Mouse (Mus musculus) forebrain, postnatal 0 days (tissue): Measurements from ENCODE around the gene Plxna4. TPM values are rescaled to one million over a fixed set of nuclear protein-coding genes. Genes with fewer than 3 reads are reported as not detected.
A peak's percentile ranks its signal among the peaks of the same experiment; 100 is the strongest.

ENCODE experiments used
- ATAC-seq: fragments of 200-750 bp; cut with Nextera tagmentation; 2 replicates; pipeline ENCODE4 v1.8.0; 2017; ENCODE audit warnings: mild to moderate bottlenecking, moderate library complexity
- DNase-seq: peaks from one replicate; pipeline ENCODE4 v3.0.0-alpha.2; 2015
- H3K27ac ChIP-seq: fragments of 300-500 bp; sonication (generic); 2 replicates; pipeline ENCODE4 v1.5.1; 2014; ENCODE audit warnings: low read depth, mild to moderate bottlenecking, antibody characterized with exemption, low read length, moderate library complexity, mixed read lengths
- H3K27me3 ChIP-seq: fragments of 300-500 bp; sonication (generic); 2 replicates; pipeline ENCODE4 v1.6.1; 2014; ENCODE audit warnings: mild to moderate bottlenecking, low read length, mixed read lengths; ENCODE audit not compliant: insufficient read depth
- H3K36me3 ChIP-seq: fragments of 300-500 bp; sonication (generic); 2 replicates; pipeline ENCODE4 v1.6.1; 2014; ENCODE audit warnings: mild to moderate bottlenecking, moderate library complexity; ENCODE audit not compliant: insufficient read depth
- H3K4me1 ChIP-seq: fragments of 300-500 bp; sonication (generic); 2 replicates; pipeline ENCODE4 v1.6.1; 2014; ENCODE audit warnings: antibody characterized with exemption; ENCODE audit not compliant: insufficient read depth
- H3K4me2 ChIP-seq: fragments of 300-500 bp; sonication (generic); 2 replicates; pipeline ENCODE4 v1.6.1; 2014; ENCODE audit warnings: low read depth, mild to moderate bottlenecking, moderate library complexity
- H3K4me3 ChIP-seq: fragments of 300-500 bp; sonication (generic); 2 replicates; pipeline ENCODE4 v1.5.1; 2014; ENCODE audit warnings: low read depth, low read length, mixed read lengths
- H3K9ac ChIP-seq: fragments of 300-500 bp; sonication (generic); 2 replicates; pipeline ENCODE4 v1.6.1; 2014; ENCODE audit warnings: mild to moderate bottlenecking
- H3K9me3 ChIP-seq: fragments of 300-500 bp; sonication (generic); 2 replicates; pipeline ENCODE4 v1.6.1; 2016; ENCODE audit warnings: low read length
- CTCF ChIP-seq: sonication (generic); IDR thresholded peaks from 2 replicates; pipeline ENCODE4 v1.5.1; 2016; ENCODE audit warnings: antibody characterized with exemption, control low read depth, low read depth
- WGBS: fragments of 180-500 bp; shearing (Covaris S2); extraction: QIAGEN DNeasy Blood & Tissue Kit; methylation state at CpG from one replicate; pipeline ENCODE4 v1.1.7; 2014; 5-methylcytosine and 5-hydroxymethylcytosine counted together
- polyA plus RNA-seq: library from polyadenylated mRNA; unstranded; fragments of >200 nt; fragmentation: Nextera tagmentation; extraction: Ambion mirVana; gene quantifications from 2 replicates; pipeline ENCODE4 v1.2.1, GENCODE M21; 2015
- total RNA-seq: library from RNA; depleted of rRNA; stranded (reverse); fragments of >200 nt; gene quantifications from 2 replicates; pipeline ENCODE4 v1.2.3, GENCODE M21; 2014

Gene Plxna4
- total and polyA plus RNA-seq, 2 experiments from 2014 or later: 12.0 to 51.5 TPM

DNA sequence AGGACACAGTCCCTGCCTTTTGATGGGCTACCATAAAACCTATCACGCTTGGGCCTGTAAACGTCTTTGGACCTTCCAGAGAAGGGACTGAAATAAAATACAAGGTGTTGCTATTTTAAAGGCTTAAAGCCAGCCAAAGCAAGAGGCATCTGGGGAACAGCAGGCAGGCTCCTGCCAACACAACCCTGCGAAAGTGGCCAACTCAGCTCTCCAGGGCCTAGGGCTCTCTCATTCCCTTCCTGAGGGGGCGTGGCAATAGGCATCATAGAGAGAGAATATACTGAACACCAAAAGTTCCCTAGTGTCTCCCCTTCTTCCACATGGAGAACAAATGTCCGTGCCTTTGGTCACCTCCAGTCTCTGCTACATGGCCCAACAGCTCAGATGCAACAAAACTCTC, 89.9 kb downstream of the Plxna4 start:
- no peaks in the 10 kb centered on the region for H3K9me3 ChIP-seq
- DNase-seq (no peak), ATAC-seq (no peak)
- no peak overlapping the region for H3K4me3 ChIP-seq
- H3K36me3 ChIP-seq: 0 out of 2 replicates have a peak, but pooled peaks cover 9% of the 10 kb centered on the region
- no peak overlapping the region for H3K9ac ChIP-seq
- 85% methylated on average over 5 of the region's 5 CpGs for WGBS
- TF ChIP-seq CTCF: no peak
- H3K27ac ChIP-seq: no peak overlapping the region
- no peak overlapping the region for H3K4me2 ChIP-seq
- H3K4me1 ChIP-seq: peaks cover 6% of the 10 kb centered on the region; the same call in 1 of the 2 replicates
- H3K27me3 ChIP-seq: no peaks in the 10 kb centered on the region

DNA sequence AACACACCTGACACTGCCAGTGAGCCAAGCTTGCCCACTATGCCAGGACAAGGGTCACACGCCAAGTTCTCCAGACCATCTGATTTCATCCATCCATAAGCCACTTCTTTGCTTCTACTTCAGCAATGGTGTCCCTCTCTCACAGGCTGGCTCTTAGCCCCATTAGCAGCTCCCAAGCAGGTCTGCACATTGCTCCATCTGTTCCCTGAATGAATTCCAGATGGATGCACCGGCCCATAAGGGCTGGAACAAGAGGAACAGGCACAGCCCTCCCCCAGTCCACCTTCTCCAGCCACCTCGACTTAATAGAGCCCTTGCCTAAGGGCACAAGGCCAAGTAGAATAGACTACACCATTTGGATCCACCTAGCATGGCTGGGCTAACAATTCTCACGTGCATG, 91.9 kb downstream of the Plxna4 start:
- TF ChIP-seq CTCF: no peak
- DNase-seq: no peak
- Histone ChIP-seq H3K4me3 (no peak overlapping the region), H3K36me3 (0 out of 2 replicates have a peak, but pooled peaks cover 9% of the 10 kb centered on the region), H3K27ac (no peak overlapping the region), H3K4me1 (peaks cover 6% of the 10 kb centered on the region; the same call in 1 of the 2 replicates), H3K9me3 (no peaks in the 10 kb centered on the region), H3K27me3 (no peaks in the 10 kb centered on the region), H3K9ac (no peak overlapping the region), H3K4me2 (no peak overlapping the region)
- ATAC-seq: 0 out of 2 replicates have a peak, but pooled peaks have one; percentile 8
- 46% methylated on average over 4 of the region's 4 CpGs for WGBS

DNA sequence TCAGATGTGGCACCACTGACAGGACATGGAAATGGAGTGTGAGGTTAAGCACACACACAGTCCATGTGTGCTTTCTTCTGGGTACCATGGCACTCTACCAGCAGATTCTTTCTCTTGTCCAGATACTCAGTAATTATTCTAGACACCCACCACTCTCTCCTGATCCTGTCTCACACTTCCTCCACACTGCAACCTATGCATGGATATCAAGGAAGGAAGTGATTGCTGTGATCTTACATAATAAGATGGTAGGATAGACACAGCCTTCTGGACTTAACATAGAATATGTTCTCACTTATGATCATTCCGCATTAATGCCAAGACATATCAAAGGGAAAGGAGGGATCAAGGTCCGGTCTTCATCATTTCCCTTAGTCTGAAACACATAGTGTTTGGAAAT, 92.5 kb downstream of the Plxna4 start:
- 87% methylated on average over 2 of the region's 2 CpGs for WGBS
- Histone ChIP-seq H3K27me3 (no peaks in the 10 kb centered on the region), H3K27ac (no peak overlapping the region), H3K36me3 (0 out of 2 replicates have a peak, but pooled peaks cover 9% of the 10 kb centered on the region), H3K4me2 (no peak overlapping the region), H3K9me3 (no peaks in the 10 kb centered on the region), H3K9ac (no peak overlapping the region), H3K4me3 (no peak overlapping the region), H3K4me1 (peaks cover 6% of the 10 kb centered on the region; the same call in 1 of the 2 replicates)
- ATAC-seq: no peak
- DNase-seq: no peak
- TF ChIP-seq CTCF: no peak

DNA sequence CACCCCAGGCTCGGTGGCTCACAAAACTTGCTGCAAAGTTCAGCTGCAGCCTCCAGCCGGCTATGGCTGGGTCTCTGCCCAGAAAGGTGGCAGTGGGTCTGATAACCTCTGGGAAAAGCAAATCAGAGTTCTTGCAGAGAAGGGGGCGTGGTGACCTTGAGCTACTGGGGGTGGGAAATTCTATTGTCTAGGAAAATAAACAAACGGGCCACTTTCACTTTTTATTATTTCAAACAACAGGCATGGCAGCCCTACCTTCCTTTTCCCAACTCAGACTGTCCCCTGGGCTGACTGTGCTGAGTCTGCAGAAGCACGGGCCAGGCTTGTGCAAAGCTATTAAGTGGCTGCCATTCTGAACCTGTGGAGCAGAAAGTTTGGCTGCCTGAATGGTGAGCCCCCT, 94.4 kb downstream of the Plxna4 start:
- Histone ChIP-seq H3K9me3 (no peaks in the 10 kb centered on the region), H3K27ac (no peak overlapping the region), H3K4me2 (no peak overlapping the region), H3K9ac (no peak overlapping the region), H3K4me1 (peaks cover 6% of the 10 kb centered on the region; the same call in 1 of the 2 replicates), H3K27me3 (no peaks in the 10 kb centered on the region), H3K4me3 (no peak overlapping the region), H3K36me3 (0 out of 2 replicates have a peak, but pooled peaks cover 9% of the 10 kb centered on the region)
- DNase-seq (no peak), ATAC-seq (no peak)
- WGBS: 37% methylated on average over 5 of the region's 5 CpGs
- TF ChIP-seq CTCF: no peak

DNA sequence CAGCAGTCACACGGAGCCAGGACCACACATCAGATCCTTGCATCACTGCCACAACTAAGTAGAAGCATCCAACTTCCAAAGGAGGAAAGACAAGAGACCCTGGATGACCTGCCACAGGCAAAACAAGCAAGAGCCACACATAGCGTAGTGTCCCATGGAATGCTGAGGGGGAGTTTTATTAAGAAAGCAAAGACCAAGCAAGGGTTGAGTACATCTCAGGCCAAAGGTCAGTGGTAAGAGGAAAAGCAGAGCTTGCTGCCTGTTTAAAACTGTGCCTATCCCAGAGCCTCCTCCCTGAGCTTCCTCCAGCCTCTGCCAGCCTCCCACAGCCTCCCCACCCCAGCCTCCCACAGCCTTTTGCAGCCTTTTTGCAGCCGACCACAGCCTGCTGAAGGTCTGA, 100.9 kb downstream of the Plxna4 start:
- 80% methylated on average over 3 of the region's 3 CpGs for WGBS

DNA sequence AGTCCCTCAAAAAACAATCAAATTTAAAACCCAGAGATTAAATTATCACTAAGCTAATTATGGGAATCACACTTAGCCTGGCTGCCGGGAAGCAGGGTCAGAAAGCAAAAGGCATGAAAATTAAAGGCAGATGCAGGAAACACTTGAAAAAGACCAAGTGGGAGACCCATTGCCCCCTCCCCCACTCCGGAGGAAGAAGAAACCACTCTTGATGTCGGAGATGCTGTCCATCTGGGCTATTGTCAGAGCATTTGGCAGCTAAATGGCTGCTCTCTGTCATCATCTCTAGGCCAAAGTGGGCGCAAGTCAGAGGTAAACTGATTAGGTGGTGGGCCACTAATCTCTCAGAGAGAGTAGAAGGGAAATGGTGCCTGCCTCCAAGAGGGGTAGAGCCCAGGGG, 105.5 kb downstream of the Plxna4 start:
- no peak for DNase-seq
- no peak overlapping the region for H3K4me2 ChIP-seq
- H3K4me1 ChIP-seq: peaks cover 16% of the 10 kb centered on the region
- H3K9me3 ChIP-seq: no peaks in the 10 kb centered on the region
- no peak for ATAC-seq
- no peak overlapping the region for H3K9ac ChIP-seq
- no peaks in the 10 kb centered on the region for H3K27me3 ChIP-seq
- no peak overlapping the region for H3K4me3 ChIP-seq
- no peak overlapping the region for H3K27ac ChIP-seq
- TF ChIP-seq CTCF: no peak
- H3K36me3 ChIP-seq: no peaks in the 10 kb centered on the region
- WGBS: 48% methylated on average over 4 of the region's 4 CpGs

More for the DNA sequence above, 100.9 kb downstream of the Plxna4 start:
- no peak overlapping the region for H3K4me2 ChIP-seq
- no peak overlapping the region for H3K27ac ChIP-seq
- no peaks in the 10 kb centered on the region for H3K27me3 ChIP-seq
- ATAC-seq: no peak
- no peaks in the 10 kb centered on the region for H3K9me3 ChIP-seq
- H3K4me1 ChIP-seq: peaks cover 7% of the 10 kb centered on the region; the same call in 1 of the 2 replicates
- no peak for TF ChIP-seq CTCF
- no peak for DNase-seq
- no peaks in the 10 kb centered on the region for H3K36me3 ChIP-seq
- H3K9ac ChIP-seq: no peak overlapping the region
- no peak overlapping the region for H3K4me3 ChIP-seq

DNA sequence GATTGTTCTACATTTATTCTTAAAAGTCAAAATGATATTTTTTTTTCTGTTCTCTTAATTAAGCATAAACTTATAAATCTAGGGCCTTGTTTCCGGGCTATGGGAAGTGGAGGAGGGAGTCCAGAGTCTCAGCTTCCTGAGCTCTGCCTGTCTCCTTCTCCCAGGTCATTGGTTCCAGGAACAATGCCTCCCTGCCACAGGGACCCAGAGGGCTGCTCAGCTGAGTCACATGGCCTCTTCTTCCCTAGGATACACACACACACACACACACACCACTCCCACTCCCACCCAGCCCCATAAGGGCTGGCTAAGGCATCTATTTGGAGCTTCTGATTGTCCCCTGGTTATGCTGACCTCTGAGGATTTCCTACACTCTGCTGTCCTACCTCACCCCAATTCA, 107.3 kb downstream of the Plxna4 start:
- no peak for ATAC-seq
- no peak overlapping the region for H3K4me2 ChIP-seq

More for the DNA sequence above, 107.3 kb downstream of the Plxna4 start:
- no peaks in the 10 kb centered on the region for H3K36me3 ChIP-seq
- H3K27me3 ChIP-seq: no peaks in the 10 kb centered on the region
- no peak overlapping the region for H3K27ac ChIP-seq
- H3K9me3 ChIP-seq: no peaks in the 10 kb centered on the region
- 67% methylated on average over 1 of the region's 1 CpGs for WGBS
- H3K9ac ChIP-seq: no peak overlapping the region
- no peak for TF ChIP-seq CTCF
- peaks cover 16% of the 10 kb centered on the region for H3K4me1 ChIP-seq
- no peak for DNase-seq
- no peak overlapping the region for H3K4me3 ChIP-seq
